Mouse (Mus musculus): ENCODE data around the gene Slc2a12. TPM values are rescaled to one million over a fixed set of nuclear protein-coding genes. Genes with fewer than 3 reads are reported as not detected.

The Slc2a12 gene
- total and polyA plus RNA-seq, 2 experiments from 2014 or later: 7.9 to 10.0 TPM

GRCm38 (mm10) chr10:22696236-22696635 lies 51.4 kb downstream of the Slc2a12 start:
- Histone ChIP-seq H3K36me3 (ENCODE audit: insufficient read depth, low read length) (no peaks in the 10 kb centered on the region), H3K27me3 (ENCODE audit: insufficient read depth, low read length) (no peaks in the 10 kb centered on the region), H3K4me1 (ENCODE audit: insufficient read depth, low read length) (no peaks in the 10 kb centered on the region), H3K4me3 (ENCODE audit: low read length) (no peak overlapping the region), H3K9ac (replicated peaks; ENCODE audit: low read length) (no peak overlapping the region), H3K4me2 (ENCODE audit: low read depth, low read length) (no peak overlapping the region), H3K27ac (no peak overlapping the region), H3K9me3 (ENCODE audit: low read length) (no peaks in the 10 kb centered on the region)
- TF ChIP-seq CTCF (IDR thresholded peaks at IDR 0.05; ENCODE audit: low read depth): no peak
- ATAC-seq (no peak), DNase-seq (ENCODE audit: low spot score) (no peak)
- WGBS: 90% methylated on average over 9 of the region's 9 CpGs

DNA sequence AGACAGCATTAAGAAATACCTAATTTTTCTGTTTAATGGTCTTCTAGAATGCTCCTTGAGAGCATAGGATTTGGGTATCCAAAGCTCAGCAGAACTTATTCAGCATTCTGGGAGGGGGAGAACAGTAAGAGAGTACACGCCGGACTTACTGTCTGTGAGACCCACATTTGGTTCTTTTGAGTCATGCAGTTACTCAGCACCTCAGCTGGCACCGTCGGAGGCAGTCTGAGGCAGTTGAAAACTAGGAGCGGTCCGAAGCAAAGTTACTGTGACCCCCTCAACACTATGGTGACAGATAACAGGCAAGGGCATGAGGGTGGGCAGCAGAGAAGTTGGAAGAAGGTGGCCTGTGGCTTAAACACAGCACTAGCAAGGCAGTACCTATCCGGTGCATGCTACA lies 52.1 kb downstream of the Slc2a12 start:
- no peaks in the 10 kb centered on the region for H3K36me3 ChIP-seq (ENCODE audit: insufficient read depth, low read length)
- DNase-seq (ENCODE audit: low spot score) (no peak), ATAC-seq (no peak)
- no peaks in the 10 kb centered on the region for H3K4me1 ChIP-seq (ENCODE audit: insufficient read depth, low read length)
- no peak overlapping the region for H3K9ac ChIP-seq (replicated peaks; ENCODE audit: low read length)
- H3K9me3 ChIP-seq (ENCODE audit: low read length): no peaks in the 10 kb centered on the region
- H3K4me3 ChIP-seq (ENCODE audit: low read length): no peak overlapping the region
- no peaks in the 10 kb centered on the region for H3K27me3 ChIP-seq (ENCODE audit: insufficient read depth, low read length)
- no peak for TF ChIP-seq CTCF (IDR thresholded peaks at IDR 0.05; ENCODE audit: low read depth)
- H3K4me2 ChIP-seq (ENCODE audit: low read depth, low read length): no peak overlapping the region
- WGBS: 82% methylated on average over 7 of the region's 7 CpGs
- no peak overlapping the region for H3K27ac ChIP-seq

DNA sequence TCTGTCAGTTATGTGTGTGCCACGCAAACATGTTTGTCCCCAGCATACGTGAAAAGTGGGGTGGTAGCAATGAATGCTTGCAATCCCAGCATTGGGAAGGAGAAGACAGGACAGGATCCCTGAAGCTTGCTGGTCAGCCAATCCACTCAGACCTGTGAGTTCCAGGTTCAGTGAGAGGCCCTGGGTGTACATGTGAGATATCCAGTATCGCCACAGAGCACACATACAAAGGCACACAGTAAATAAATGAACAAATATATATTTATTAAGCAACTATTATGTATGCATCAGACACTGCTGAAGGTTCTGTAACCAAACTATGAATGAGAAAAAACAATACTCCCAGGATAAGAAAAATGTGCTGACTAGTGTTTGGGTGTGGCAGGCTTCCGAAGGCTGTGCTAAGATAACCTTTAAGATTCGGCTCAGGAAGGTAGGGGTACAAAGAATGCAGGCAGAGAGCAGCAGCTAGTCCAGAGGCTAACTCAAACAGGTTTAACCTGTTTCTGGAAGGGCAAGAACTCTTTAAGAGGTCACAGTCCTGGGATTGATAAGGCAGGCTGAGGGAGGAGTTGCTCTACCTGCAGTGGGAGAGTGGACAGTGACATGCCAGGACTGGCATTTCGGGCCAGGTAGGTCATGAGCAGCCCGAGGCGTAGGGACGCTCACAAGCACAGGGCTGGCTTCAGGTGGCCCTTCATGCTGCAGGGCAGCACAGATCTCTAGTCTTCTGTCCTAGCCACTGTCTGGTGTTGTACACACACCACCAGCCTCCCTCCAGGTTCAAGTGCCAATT lies 53.5 kb downstream of the Slc2a12 start:
- H3K27me3 ChIP-seq (ENCODE audit: insufficient read depth, low read length): no peaks in the 10 kb centered on the region
- H3K27ac ChIP-seq: no peak overlapping the region
- H3K4me1 ChIP-seq (ENCODE audit: insufficient read depth, low read length): no peaks in the 10 kb centered on the region
- no peak for TF ChIP-seq CTCF (IDR thresholded peaks at IDR 0.05; ENCODE audit: low read depth)
- no peak for DNase-seq (ENCODE audit: low spot score)
- H3K9ac ChIP-seq (replicated peaks; ENCODE audit: low read length): no peak overlapping the region
- H3K4me3 ChIP-seq (ENCODE audit: low read length): no peak overlapping the region
- 92% methylated on average over 9 of the region's 9 CpGs for WGBS
- H3K36me3 ChIP-seq (ENCODE audit: insufficient read depth, low read length): no peaks in the 10 kb centered on the region
- no peak for ATAC-seq
- H3K4me2 ChIP-seq (ENCODE audit: low read depth, low read length): no peak overlapping the region
- no peaks in the 10 kb centered on the region for H3K9me3 ChIP-seq (ENCODE audit: low read length)

- DNase-seq (ENCODE audit: low spot score): no peak
- Histone ChIP-seq H3K36me3 (ENCODE audit: insufficient read depth, low read length) (peaks cover 6% of the 10 kb centered on the region; the same call in 1 of the 2 replicates), H3K4me2 (ENCODE audit: low read depth, low read length) (no peak overlapping the region), H3K4me1 (ENCODE audit: insufficient read depth, low read length) (no peaks in the 10 kb centered on the region), H3K4me3 (ENCODE audit: low read length) (no peak overlapping the region), H3K27me3 (ENCODE audit: insufficient read depth, low read length) (no peaks in the 10 kb centered on the region), H3K9ac (replicated peaks; ENCODE audit: low read length) (no peak overlapping the region), H3K9me3 (ENCODE audit: low read length) (no peaks in the 10 kb centered on the region), H3K27ac (no peak overlapping the region)
- ATAC-seq: no peak
- WGBS: 72% methylated on average over 19 of the region's 19 CpGs
- TF ChIP-seq CTCF (IDR thresholded peaks at IDR 0.05; ENCODE audit: low read depth): no peak
Observed at GRCm38 (mm10) chr10:22699487-22700335, 54.9 kb downstream of the Slc2a12 start.

GRCm38 (mm10) chr10:22700773-22701172 lies 56.0 kb downstream of the Slc2a12 start:
- Histone ChIP-seq H3K27me3 (ENCODE audit: insufficient read depth, low read length) (no peaks in the 10 kb centered on the region), H3K36me3 (ENCODE audit: insufficient read depth, low read length) (peaks cover 12% of the 10 kb centered on the region), H3K4me3 (ENCODE audit: low read length) (no peak overlapping the region), H3K27ac (no peak overlapping the region), H3K4me1 (ENCODE audit: insufficient read depth, low read length) (no peaks in the 10 kb centered on the region), H3K4me2 (ENCODE audit: low read depth, low read length) (no peak overlapping the region), H3K9me3 (ENCODE audit: low read length) (no peaks in the 10 kb centered on the region), H3K9ac (replicated peaks; ENCODE audit: low read length) (no peak overlapping the region)
- no peak for TF ChIP-seq CTCF (IDR thresholded peaks at IDR 0.05; ENCODE audit: low read depth)
- ATAC-seq (no peak), DNase-seq (ENCODE audit: low spot score) (no peak)
- WGBS: 83% methylated on average over 9 of the region's 9 CpGs

- no peak overlapping the region for H3K27ac ChIP-seq
- DNase-seq (ENCODE audit: low spot score) (no peak), ATAC-seq (no peak)
- no peaks in the 10 kb centered on the region for H3K4me1 ChIP-seq (ENCODE audit: insufficient read depth, low read length)
- H3K36me3 ChIP-seq (ENCODE audit: insufficient read depth, low read length): peaks cover 18% of the 10 kb centered on the region
- H3K9me3 ChIP-seq (ENCODE audit: low read length): no peaks in the 10 kb centered on the region
- H3K27me3 ChIP-seq (ENCODE audit: insufficient read depth, low read length): no peaks in the 10 kb centered on the region
- no peak overlapping the region for H3K9ac ChIP-seq (replicated peaks; ENCODE audit: low read length)
- TF ChIP-seq CTCF (IDR thresholded peaks at IDR 0.05; ENCODE audit: low read depth): no peak
- H3K4me3 ChIP-seq (ENCODE audit: low read length): no peak overlapping the region
- 79% methylated on average over 12 of the region's 12 CpGs for WGBS
- H3K4me2 ChIP-seq (ENCODE audit: low read depth, low read length): no peak overlapping the region
Observed at GRCm38 (mm10) chr10:22701485-22702315, 56.9 kb downstream of the Slc2a12 start.

Measured in hindbrain, postnatal 0 days (tissue).